8 mouse cellular contexts compared by ENCODE assay signal in genomic region chr1:144406387-144407383, GRCm38 (mm10).
A peak's percentile ranks its signal among the peaks of the same experiment; 100 is the strongest.
DNase-seq lines count a peak whose midpoint lies in the region; ATAC-seq and TF ChIP-seq lines count a peak whose summit lies in the region.

No protein-coding gene starts in this region.

- H3K27ac ChIP-seq in heart, adult 2 months = no peak overlapping the region
- H3K27ac ChIP-seq in heart, embryonic 12.5 days (ENCODE audit: poor library complexity, severe bottlenecking) = no peak overlapping the region
- no peak overlapping the region for H3K27ac ChIP-seq in limb, embryonic 11.5 days (replicated peaks; ENCODE audit: low read depth, low read length)
- H3K27ac ChIP-seq in midbrain, postnatal 0 days (ENCODE audit: low read depth, low read length) = no peak overlapping the region

- peak; percentile 52 to 75 for DNase-seq in heart, adult 2 months
- DNase-seq in gastrocnemius, postnatal 10 days = peak; percentile 79
- peak; percentile 26 to 70 for DNase-seq in kidney, adult 8-10 months
- DNase-seq in limb, embryonic 11.5 days (ENCODE audit: low spot score) = peak; percentile 86
- peak; percentile 88 for DNase-seq in midbrain, postnatal 0 days (ENCODE audit: low spot score)
- peak; percentile 37 to 70 for DNase-seq in spleen, postnatal 10 days (ENCODE audit: low spot score in 2 of 2)

- no peak overlapping the region for H3K9ac ChIP-seq in heart, adult 2 months (ENCODE audit: low read depth, low read length)
- no peak overlapping the region for H3K9ac ChIP-seq in heart, embryonic 12.5 days
- no peak overlapping the region for H3K9ac ChIP-seq in limb, embryonic 11.5 days (ENCODE audit: low read length)
- H3K9ac ChIP-seq in midbrain, postnatal 0 days (replicated peaks; ENCODE audit: low read length, poor library complexity, severe bottlenecking) = no peak overlapping the region

- TF ChIP-seq EP300 in heart, adult 2 months (IDR thresholded peaks at IDR 0.05; ENCODE audit: insufficient read depth, low read depth, low read length) = peak; percentile 64; the same call in 1 of the 2 replicates

- no peak overlapping the region for H3K4me3 ChIP-seq in heart, adult 2 months
- H3K4me3 ChIP-seq in heart, embryonic 12.5 days = no peak overlapping the region
- no peak overlapping the region for H3K4me3 ChIP-seq in limb, embryonic 11.5 days (ENCODE audit: low read depth, low read length)
- no peak overlapping the region for H3K4me3 ChIP-seq in midbrain, postnatal 0 days (ENCODE audit: low read depth, low read length)

- no peaks in the 10 kb centered on the region for H3K4me1 ChIP-seq in heart, adult 2 months (ENCODE audit: control insufficient read depth, insufficient read depth, low read length)
- H3K4me1 ChIP-seq in heart, embryonic 12.5 days (replicated peaks) = no peaks in the 10 kb centered on the region
- H3K4me1 ChIP-seq in limb, embryonic 11.5 days (ENCODE audit: control insufficient read depth, insufficient read depth, low read length) = no peaks in the 10 kb centered on the region
- no peaks in the 10 kb centered on the region for H3K4me1 ChIP-seq in midbrain, postnatal 0 days (ENCODE audit: insufficient read depth, low read length)

- WGBS in heart, adult 2 months = 33% methylated on average over 14 of the region's 15 CpGs
- 32% methylated on average over 14 of the region's 15 CpGs for WGBS in heart, embryonic 12.5 days
- WGBS in limb, embryonic 11.5 days = 39% methylated on average over 14 of the region's 15 CpGs
- 30% methylated on average over 15 of the region's 15 CpGs for WGBS in midbrain, postnatal 0 days

- H3K36me3 ChIP-seq in heart, adult 2 months (ENCODE audit: control insufficient read depth, insufficient read depth, low read length) = no peaks in the 10 kb centered on the region
- H3K36me3 ChIP-seq in heart, embryonic 12.5 days = no peaks in the 10 kb centered on the region
- no peaks in the 10 kb centered on the region for H3K36me3 ChIP-seq in limb, embryonic 11.5 days (ENCODE audit: control insufficient read depth, insufficient read depth, low read length)
- no peaks in the 10 kb centered on the region for H3K36me3 ChIP-seq in midbrain, postnatal 0 days (ENCODE audit: insufficient read depth, low read length)

- no peaks in the 10 kb centered on the region for H3K79me2 ChIP-seq in heart, adult 2 months (replicated peaks; ENCODE audit: control insufficient read depth, insufficient read depth, low read length)

- no peak overlapping the region for H3K4me2 ChIP-seq in heart, embryonic 12.5 days
- H3K4me2 ChIP-seq in limb, embryonic 11.5 days (ENCODE audit: low read depth, severe bottlenecking) = no peak overlapping the region
- no peak overlapping the region for H3K4me2 ChIP-seq in midbrain, postnatal 0 days (ENCODE audit: low read depth, low read length, poor library complexity, severe bottlenecking)

- TF ChIP-seq CTCF in heart, adult 2 months (IDR thresholded peaks at IDR 0.05) = peak; percentile 90
- TF ChIP-seq CTCF in midbrain, postnatal 0 days (IDR thresholded peaks at IDR 0.05) = peak; percentile 98

- intact Hi-C loops in heart, adult 2 months (cut with DNase I) = loop anchor here (10.0 kb wide), 1 partner anchor 728 kb away; no protein-coding TSS in a partner anchor

- TF ChIP-seq POLR2A in heart, adult 2 months (IDR thresholded peaks at IDR 0.05; ENCODE audit: insufficient read depth, low read depth, low read length) = no peak

- H3K9me3 ChIP-seq in heart, embryonic 12.5 days (replicated peaks) = no peaks in the 10 kb centered on the region
- no peaks in the 10 kb centered on the region for H3K9me3 ChIP-seq in limb, embryonic 11.5 days (ENCODE audit: control insufficient read depth, low read length)
- no peaks in the 10 kb centered on the region for H3K9me3 ChIP-seq in midbrain, postnatal 0 days (ENCODE audit: low read length)

- ATAC-seq in heart, embryonic 12.5 days (ENCODE audit: insufficient number of reproducible peaks, low FRiP score) = no peak
- peak; percentile 100 for ATAC-seq in common myeloid progenitor, adult 5-6 weeks (replicated peaks; ENCODE audit: low read depth, poor library complexity, severe bottlenecking)
- peak; percentile 75; the same call in 1 of the 2 replicates for ATAC-seq in limb, embryonic 11.5 days (ENCODE audit: insufficient number of reproducible peaks, low FRiP score, low TSS enrichment, low read depth)
- peak; percentile 80 for ATAC-seq in midbrain, postnatal 0 days (ENCODE audit: low FRiP score)

- no peaks in the 10 kb centered on the region for H3K27me3 ChIP-seq in heart, adult 2 months (ENCODE audit: control insufficient read depth, insufficient read depth, low read length)
- H3K27me3 ChIP-seq in heart, embryonic 12.5 days (replicated peaks) = no peaks in the 10 kb centered on the region
- H3K27me3 ChIP-seq in limb, embryonic 11.5 days (ENCODE audit: control insufficient read depth, insufficient read depth, low read length) = no peaks in the 10 kb centered on the region
- no peaks in the 10 kb centered on the region for H3K27me3 ChIP-seq in midbrain, postnatal 0 days (ENCODE audit: insufficient read depth, low read length)
